Mouse (Mus musculus) G1E (cell line): ENCODE measurements around the gene Med27.

Experiments
- CTCF ChIP-seq: IDR thresholded peaks from 2 replicates; pipeline ENCODE4 v1.5.1; 2012; ENCODE audit warnings: low read depth, low read length, inconsistent platforms, mixed read lengths
- POLR2AphosphoS5 ChIP-seq: IDR thresholded peaks from 2 replicates; pipeline ENCODE4 v1.6.1; 2012; ENCODE audit warnings: low read depth, low read length, inconsistent platforms; ENCODE audit not compliant: insufficient replicate concordance
- TAL1 ChIP-seq: conservative IDR thresholded peaks from 2 replicates; pipeline ENCODE4 v1.6.1; 2012; ENCODE audit warnings: low read depth, low read length, inconsistent platforms, mixed read lengths

DNA sequence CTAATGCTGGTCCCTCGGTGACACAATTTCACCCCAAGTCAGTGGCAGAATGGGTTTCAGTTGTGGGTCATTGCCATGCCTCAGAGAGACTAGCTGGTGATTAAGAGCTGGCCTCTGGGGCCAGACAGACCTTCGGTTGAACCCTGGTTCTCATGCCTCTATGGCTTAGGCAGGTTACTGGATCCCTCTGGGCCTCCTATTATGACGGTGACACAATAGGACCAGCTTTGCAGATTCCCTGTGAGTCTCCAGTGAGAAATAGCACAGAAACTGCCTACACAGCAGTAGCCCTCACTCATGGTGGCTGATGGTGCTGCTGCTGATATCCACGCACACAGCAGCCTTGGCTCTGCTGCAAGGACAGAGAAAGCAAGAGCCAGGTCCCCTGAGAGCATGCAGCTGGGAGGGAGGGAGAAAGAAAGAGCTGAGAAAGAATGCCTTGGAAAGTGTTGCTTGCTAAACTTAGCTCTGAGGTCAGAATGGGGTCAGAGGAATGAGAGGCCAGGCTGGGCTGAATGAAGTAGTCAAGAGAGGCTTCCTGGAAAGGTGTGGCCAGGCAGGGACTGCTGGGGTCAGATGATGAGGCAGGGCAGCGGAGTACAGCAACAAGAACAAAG is 226.3 kb downstream of the Med27 start:
- TF ChIP-seq CTCF: no peak
- no peak for TF ChIP-seq TAL1
- TF ChIP-seq POLR2AphosphoS5: no peak
